Mouse (Mus musculus): ENCODE data around the gene Eif4g3.
A peak's percentile ranks its signal among the peaks of the same experiment; 100 is the strongest.

The Eif4g3 gene

GRCm38 (mm10) chr4:137989426-137989825, 3.4 kb upstream of the Eif4g3 start:
- DNase-seq (ENCODE audit: low spot score) = no peak

GRCm38 (mm10) chr4:137990433-137990832, 2.4 kb upstream of the Eif4g3 start:
- no peak for DNase-seq (ENCODE audit: low spot score)

- no peak for DNase-seq (ENCODE audit: low spot score)
These were observed 1.6 kb upstream of the Eif4g3 start for GRCm38 (mm10) chr4:137991240-137991639.

GRCm38 (mm10) chr4:137993291-137993758, 503 bp downstream of the Eif4g3 start:
- peak; percentile 99 for DNase-seq (ENCODE audit: low spot score)

- DNase-seq (ENCODE audit: low spot score) = peak; percentile 28
These were observed 1.2 kb downstream of the Eif4g3 start for GRCm38 (mm10) chr4:137993821-137994561.

GRCm38 (mm10) chr4:137994562-137995336, 1.9 kb downstream of the Eif4g3 start:
- no peak for DNase-seq (ENCODE audit: low spot score)

- no peak for DNase-seq (ENCODE audit: low spot score)
These were observed 2.6 kb downstream of the Eif4g3 start for GRCm38 (mm10) chr4:137995399-137995798.

GRCm38 (mm10) chr4:137998232-137998631, 5.4 kb downstream of the Eif4g3 start:
- DNase-seq (ENCODE audit: low spot score) = no peak

- no peak for DNase-seq (ENCODE audit: low spot score)
These were observed 7.9 kb downstream of the Eif4g3 start for GRCm38 (mm10) chr4:138000682-138001081.

- no peak for DNase-seq (ENCODE audit: low spot score)
These were observed 11.2 kb downstream of the Eif4g3 start for GRCm38 (mm10) chr4:138003909-138004610.

- DNase-seq (ENCODE audit: low spot score) = no peak
These were observed 13.0 kb downstream of the Eif4g3 start for GRCm38 (mm10) chr4:138005781-138006180.

GRCm38 (mm10) chr4:138006951-138007613, 14.3 kb downstream of the Eif4g3 start:
- DNase-seq (ENCODE audit: low spot score) = no peak

GRCm38 (mm10) chr4:138008646-138009045, 15.8 kb downstream of the Eif4g3 start:
- no peak for DNase-seq (ENCODE audit: low spot score)

GRCm38 (mm10) chr4:138009786-138010502, 17.1 kb downstream of the Eif4g3 start:
- no peak for DNase-seq (ENCODE audit: low spot score)

- no peak for DNase-seq (ENCODE audit: low spot score)
These were observed 21.1 kb downstream of the Eif4g3 start for GRCm38 (mm10) chr4:138013723-138014479.

- no peak for DNase-seq (ENCODE audit: low spot score)
These were observed 23.1 kb downstream of the Eif4g3 start for GRCm38 (mm10) chr4:138015966-138016365.

- no peak for DNase-seq (ENCODE audit: low spot score)
These were observed 24.3 kb downstream of the Eif4g3 start for GRCm38 (mm10) chr4:138017085-138017637.

GRCm38 (mm10) chr4:138018011-138018410, 25.2 kb downstream of the Eif4g3 start:
- no peak for DNase-seq (ENCODE audit: low spot score)

GRCm38 (mm10) chr4:138020231-138020630, 27.4 kb downstream of the Eif4g3 start:
- DNase-seq (ENCODE audit: low spot score) = no peak

- no peak for DNase-seq (ENCODE audit: low spot score)
These were observed 28.8 kb downstream of the Eif4g3 start for GRCm38 (mm10) chr4:138021651-138022050.

All from retina, embryonic 14.5 days (tissue).